Mouse (Mus musculus): ENCODE measurements around the gene Cdadc1. TPM values are rescaled to one million over a fixed set of nuclear protein-coding genes. Genes with fewer than 3 reads are reported as not detected.
"Not testable (repeated sequence)": the region's sequence is repeated elsewhere in the genome, so short reads cannot be mapped to it uniquely, and the experiment has no call there.

Cdadc1 gene
- polyA plus RNA-seq, 1 experiment from 2014 or later: 32.5 TPM

DNA sequence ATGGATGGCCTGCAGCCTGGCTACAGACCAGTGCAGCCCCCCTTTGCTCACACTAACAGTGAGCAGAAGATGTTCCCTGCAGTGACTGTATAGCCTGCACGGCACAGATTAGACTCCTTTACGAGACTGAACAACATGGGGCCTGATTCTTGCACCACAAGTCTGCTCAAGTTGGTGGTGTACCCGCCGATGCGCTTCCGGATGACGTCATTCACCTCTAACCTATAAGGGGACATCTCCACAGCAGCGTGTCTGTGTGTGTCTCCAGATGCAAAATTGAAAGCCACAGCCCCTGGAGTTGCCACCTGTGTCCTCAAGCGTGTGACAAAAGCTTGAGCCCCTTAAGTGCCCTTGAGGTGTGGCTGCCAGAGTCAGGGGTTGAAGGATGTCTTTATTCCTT, 32.3 kb upstream of the Cdadc1 start:
- Histone ChIP-seq H3K9me3 (replicated peaks) (no peaks in the 10 kb centered on the region), H3K27me3 (peaks cover 17% of the 10 kb centered on the region), H3K27ac (replicated peaks) (no peak overlapping the region), H3K4me1 (peaks cover 26% of the 10 kb centered on the region), H3K4me2 (replicated peaks) (no peak overlapping the region), H3K9ac (no peak overlapping the region), H3K4me3 (replicated peaks) (no peak overlapping the region), H3K36me3 (no peaks in the 10 kb centered on the region)
- WGBS: 88% methylated on average over 9 of the region's 9 CpGs
- ATAC-seq (ENCODE audit: insufficient number of reproducible peaks, low FRiP score, low TSS enrichment, low read depth): no peak

DNA sequence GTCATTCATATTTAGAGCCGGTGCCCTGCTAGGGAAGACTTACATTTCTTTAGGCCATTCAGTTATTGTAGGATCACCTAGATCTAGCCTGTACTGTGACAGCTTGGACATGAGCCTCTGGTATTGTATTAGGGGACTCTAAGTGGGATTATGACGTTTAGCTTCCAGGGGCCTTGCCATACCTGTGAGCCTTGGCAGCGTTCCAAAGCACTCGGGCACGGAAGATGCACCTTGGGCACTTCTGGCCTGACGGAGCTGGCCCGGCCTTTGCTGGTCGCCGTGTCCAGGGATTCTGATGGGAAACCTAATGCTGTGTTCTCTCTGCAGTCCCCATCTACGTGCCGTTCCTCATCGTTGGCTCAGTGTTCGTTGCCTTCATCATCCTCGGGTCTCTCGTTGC, 31.5 kb upstream of the Cdadc1 start:
- Histone ChIP-seq H3K4me3 (replicated peaks) (no peak overlapping the region), H3K9me3 (replicated peaks) (no peaks in the 10 kb centered on the region), H3K4me1 (peaks cover 26% of the 10 kb centered on the region), H3K27ac (replicated peaks) (no peak overlapping the region), H3K36me3 (no peaks in the 10 kb centered on the region), H3K9ac (no peak overlapping the region), H3K4me2 (replicated peaks) (no peak overlapping the region), H3K27me3 (peaks cover 25% of the 10 kb centered on the region)
- WGBS: 88% methylated on average over 15 of the region's 15 CpGs
- ATAC-seq (ENCODE audit: insufficient number of reproducible peaks, low FRiP score, low TSS enrichment, low read depth): no peak

GRCm38 (mm10) chr14:59627823-59628222, 30.1 kb upstream of the Cdadc1 start:
- H3K27ac ChIP-seq (replicated peaks): 0 out of 2 replicates have a peak overlapping the region, but pooled peaks have one; percentile 41
- ATAC-seq (ENCODE audit: insufficient number of reproducible peaks, low FRiP score, low TSS enrichment, low read depth): peak; percentile 49; the same call in 1 of the 2 replicates

DNA sequence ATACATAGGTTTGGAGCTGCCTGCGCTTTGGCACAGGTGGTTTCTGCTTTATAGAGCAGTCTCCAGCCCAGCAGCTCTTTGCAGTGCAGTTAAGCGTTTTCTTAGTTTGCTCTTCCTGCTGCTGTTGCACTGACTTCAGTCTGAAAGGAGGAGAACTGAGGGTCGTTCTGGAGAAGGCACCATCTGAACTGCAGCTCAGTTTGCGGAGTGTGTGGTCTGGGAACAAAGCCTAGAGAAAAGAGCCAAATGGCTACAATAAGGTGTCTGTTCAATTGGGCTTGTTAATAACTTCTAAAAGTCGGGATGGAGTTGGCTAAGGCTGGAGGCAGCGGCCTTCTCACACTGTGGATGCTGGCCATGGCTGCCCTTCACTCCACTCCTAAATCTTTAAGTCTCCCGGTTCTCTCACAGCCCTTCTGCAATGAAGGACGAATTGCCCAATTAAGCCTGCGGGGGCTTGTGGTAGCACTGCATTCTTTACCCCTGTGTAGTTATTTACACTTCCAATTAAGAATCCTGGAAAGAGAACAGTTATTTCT, 29.5 kb upstream of the Cdadc1 start:
- Histone ChIP-seq H3K4me3 (replicated peaks) (peak overlapping the region; percentile 63), H3K27me3 (peaks cover 36% of the 10 kb centered on the region), H3K36me3 (no peaks in the 10 kb centered on the region), H3K9me3 (replicated peaks) (no peaks in the 10 kb centered on the region), H3K4me2 (replicated peaks) (peak overlapping the region; percentile 96), H3K9ac (no peak overlapping the region), H3K27ac (replicated peaks) (peak overlapping the region; percentile 41; the same call in 1 of the 2 replicates), H3K4me1 (peaks cover 26% of the 10 kb centered on the region)
- ATAC-seq (ENCODE audit: insufficient number of reproducible peaks, low FRiP score, low TSS enrichment, low read depth): no peak
- 18% methylated on average over 9 of the region's 9 CpGs for WGBS

More at GRCm38 (mm10) chr14:59627823-59628222, 30.1 kb upstream of the Cdadc1 start:
- WGBS: 17% methylated on average over 7 of the region's 7 CpGs
- H3K4me3 ChIP-seq (replicated peaks): peak overlapping the region; percentile 63
- H3K27me3 ChIP-seq: peaks cover 35% of the 10 kb centered on the region
- no peaks in the 10 kb centered on the region for H3K36me3 ChIP-seq
- no peak overlapping the region for H3K9ac ChIP-seq
- H3K9me3 ChIP-seq (replicated peaks): no peaks in the 10 kb centered on the region
- H3K4me1 ChIP-seq: peaks cover 26% of the 10 kb centered on the region
- H3K4me2 ChIP-seq (replicated peaks): peak overlapping the region; percentile 96

DNA sequence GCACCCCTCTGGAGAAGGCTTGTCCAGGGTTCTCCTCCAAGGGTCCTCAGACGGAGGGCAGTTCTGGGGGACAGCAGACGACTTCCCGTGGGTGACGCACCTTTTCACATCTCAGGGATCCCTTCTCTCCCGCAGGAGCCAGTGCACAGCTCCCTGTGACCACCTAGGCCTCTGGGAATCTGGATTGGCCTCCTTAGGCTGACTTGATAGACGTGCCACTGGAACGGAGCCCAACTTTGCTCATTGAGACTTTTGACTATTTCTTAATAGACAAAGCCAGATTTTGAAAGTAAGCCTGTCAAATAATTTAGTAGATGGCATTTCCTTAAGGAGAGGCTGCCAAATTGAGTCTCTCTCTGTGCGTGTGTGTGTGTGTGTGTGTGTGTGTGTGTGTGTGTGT, 29.0 kb upstream of the Cdadc1 start:
- no peak for ATAC-seq (ENCODE audit: insufficient number of reproducible peaks, low FRiP score, low TSS enrichment, low read depth)

GRCm38 (mm10) chr14:59625806-59626364, 28.1 kb upstream of the Cdadc1 start:
- peak overlapping the region; percentile 72 for H3K27ac ChIP-seq (replicated peaks)
- peak overlapping the region; percentile 63 for H3K4me3 ChIP-seq (replicated peaks)
- peaks cover 38% of the 10 kb centered on the region for H3K27me3 ChIP-seq
- WGBS: under 1% methylated on average over 51 of the region's 51 CpGs
- no peaks in the 10 kb centered on the region for H3K36me3 ChIP-seq
- H3K9me3 ChIP-seq (replicated peaks): no peaks in the 10 kb centered on the region
- H3K9ac ChIP-seq: peak overlapping the region; percentile 47
- H3K4me1 ChIP-seq: peaks cover 26% of the 10 kb centered on the region
- no peak for ATAC-seq (ENCODE audit: insufficient number of reproducible peaks, low FRiP score, low TSS enrichment, low read depth)
- peak overlapping the region; percentile 96 for H3K4me2 ChIP-seq (replicated peaks)

More for the DNA sequence above, 29.0 kb upstream of the Cdadc1 start:
- Histone ChIP-seq H3K27me3 (peaks cover 38% of the 10 kb centered on the region), H3K4me2 (replicated peaks) (peak overlapping the region; percentile 96), H3K9me3 (replicated peaks) (no peaks in the 10 kb centered on the region), H3K9ac (no peak overlapping the region), H3K4me3 (replicated peaks) (peak overlapping the region; percentile 63), H3K4me1 (peaks cover 26% of the 10 kb centered on the region), H3K36me3 (no peaks in the 10 kb centered on the region), H3K27ac (replicated peaks) (no peak overlapping the region)
- 17% methylated on average over 8 of the region's 8 CpGs for WGBS

DNA sequence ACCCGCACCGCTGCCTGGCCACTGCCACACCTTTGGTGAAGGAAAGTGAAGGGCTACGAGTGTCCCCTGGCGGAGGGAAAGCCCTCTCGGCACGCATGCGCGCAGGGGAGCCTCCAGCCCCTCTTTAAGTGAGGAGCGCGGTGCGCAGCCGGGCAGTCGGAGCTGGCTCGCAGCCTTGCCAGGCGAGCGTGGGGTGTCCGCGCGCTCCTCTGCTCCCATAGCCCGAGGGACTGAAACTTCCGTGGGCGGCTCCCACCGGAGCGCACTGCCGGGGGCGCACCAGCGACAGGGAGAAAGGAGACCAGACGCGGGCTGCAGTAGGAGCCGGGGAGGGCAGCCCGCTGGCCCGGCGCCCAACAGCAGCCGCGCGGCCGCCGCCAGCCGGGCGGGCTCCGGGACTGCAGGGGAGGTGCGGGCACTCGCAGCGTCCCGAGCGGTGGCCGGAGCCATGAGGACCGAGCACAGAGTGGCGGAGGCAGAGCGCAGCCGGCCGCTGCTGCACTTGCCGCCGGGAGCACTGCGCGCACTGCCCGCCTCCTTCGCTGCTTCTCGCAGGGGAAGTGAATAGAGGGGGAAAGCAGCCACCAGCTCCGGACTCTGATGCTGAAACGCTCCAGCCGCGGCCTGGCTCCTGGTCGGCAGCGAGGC, 27.5 kb upstream of the Cdadc1 start, which contains the start of gene Shisa2:
Gene Shisa2, plus strand, starts transcription at position 151 of the 648 bp plus-strand sequence.
- under 1% methylated on average over 63 of the region's 65 CpGs for WGBS
- peak within 1 kb of the TSS; percentile 47 for H3K9ac ChIP-seq
- H3K4me2 ChIP-seq (replicated peaks): peak within 1 kb of the TSS; percentile 96
- peak within 1 kb of the TSS; percentile 72 for H3K27ac ChIP-seq (replicated peaks)
- H3K9me3 ChIP-seq (replicated peaks): no peaks in the 10 kb centered on the region
- H3K4me1 ChIP-seq: peaks cover 26% of the 10 kb centered on the region
- H3K27me3 ChIP-seq: peaks cover 38% of the 10 kb centered on the region
- peak within 1 kb of the TSS; percentile 63 for H3K4me3 ChIP-seq (replicated peaks)
- H3K36me3 ChIP-seq: no peaks in the 10 kb centered on the region
- peak; percentile 86 for ATAC-seq (ENCODE audit: insufficient number of reproducible peaks, low FRiP score, low TSS enrichment, low read depth)

GRCm38 (mm10) chr14:59624326-59624885, 26.6 kb upstream of the Cdadc1 start:
- Histone ChIP-seq H3K4me2 (replicated peaks) (peak overlapping the region; percentile 96; the same call in 1 of the 2 replicates), H3K27ac (replicated peaks) (no peak overlapping the region), H3K9ac (no peak overlapping the region), H3K4me1 (peaks cover 26% of the 10 kb centered on the region), H3K4me3 (replicated peaks) (peak overlapping the region; percentile 63; the same call in 1 of the 2 replicates), H3K36me3 (no peaks in the 10 kb centered on the region), H3K9me3 (replicated peaks) (no peaks in the 10 kb centered on the region), H3K27me3 (peaks cover 38% of the 10 kb centered on the region)
- 30% methylated on average over 9 of the region's 9 CpGs for WGBS
- ATAC-seq (ENCODE audit: insufficient number of reproducible peaks, low FRiP score, low TSS enrichment, low read depth): no peak

DNA sequence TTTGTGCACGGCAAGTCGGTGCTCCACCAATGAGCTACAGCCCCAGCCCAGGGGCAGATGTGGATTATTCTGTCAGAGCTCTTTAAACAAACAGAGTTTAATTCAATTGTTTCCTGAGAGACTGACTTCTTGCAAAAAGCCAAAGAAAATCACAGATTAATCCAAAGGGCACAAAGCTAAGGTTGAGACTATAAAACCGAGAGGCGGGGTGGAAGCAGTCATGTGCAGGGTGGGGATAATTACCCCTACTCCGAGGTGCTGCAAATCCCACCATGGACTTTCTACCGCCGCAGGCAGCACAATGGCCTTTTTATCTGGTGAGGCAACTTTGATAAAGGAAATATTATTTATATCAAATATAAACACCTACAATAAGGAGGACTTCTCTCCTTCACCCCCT, 19.0 kb upstream of the Cdadc1 start:
- ATAC-seq (ENCODE audit: insufficient number of reproducible peaks, low FRiP score, low TSS enrichment, low read depth): no peak
- no peak overlapping the region for H3K4me2 ChIP-seq (replicated peaks)

DNA sequence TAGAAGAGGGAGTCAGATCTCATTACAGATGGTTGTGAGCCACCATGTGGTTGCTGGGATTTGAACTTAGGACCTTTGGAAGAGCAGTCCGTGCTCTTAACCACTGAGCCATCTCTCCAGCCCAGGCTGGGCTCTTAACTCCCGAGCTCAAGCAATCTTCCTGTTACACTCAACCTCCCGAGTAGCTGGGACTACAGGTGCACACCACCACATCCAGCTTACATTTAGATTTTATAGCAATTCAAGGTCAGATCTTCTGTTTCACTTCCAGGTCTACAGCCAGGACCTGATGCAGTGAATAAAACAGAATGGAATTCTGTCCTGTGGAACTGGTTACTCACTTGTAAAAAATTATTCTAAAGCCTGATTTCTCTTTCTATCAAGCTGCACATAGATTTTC, 16.4 kb upstream of the Cdadc1 start:
- H3K4me2 ChIP-seq (replicated peaks); H3K4me1 ChIP-seq; ATAC-seq (ENCODE audit: insufficient number of reproducible peaks, low FRiP score, low TSS enrichment, low read depth); H3K9me3 ChIP-seq (replicated peaks); H3K27me3 ChIP-seq; H3K4me3 ChIP-seq (replicated peaks); H3K36me3 ChIP-seq; H3K9ac ChIP-seq; H3K27ac ChIP-seq (replicated peaks): not testable (repeated sequence)
- WGBS: 68% methylated on average over 3 of the region's 3 CpGs

More for the DNA sequence above, 19.0 kb upstream of the Cdadc1 start:
- Histone ChIP-seq H3K36me3 (no peaks in the 10 kb centered on the region), H3K27me3 (no peaks in the 10 kb centered on the region; the same call in 1 of the 2 replicates), H3K9me3 (replicated peaks) (no peaks in the 10 kb centered on the region), H3K4me3 (replicated peaks) (no peak overlapping the region), H3K9ac (no peak overlapping the region), H3K4me1 (0 out of 2 replicates have a peak, but pooled peaks cover 6% of the 10 kb centered on the region), H3K27ac (replicated peaks) (no peak overlapping the region)
- 58% methylated on average over 7 of the region's 7 CpGs for WGBS

GRCm38 (mm10) chr14:59612920-59613625, 15.3 kb upstream of the Cdadc1 start:
- no peak for ATAC-seq (ENCODE audit: insufficient number of reproducible peaks, low FRiP score, low TSS enrichment, low read depth)
- H3K4me1 ChIP-seq: 0 out of 2 replicates have a peak, but pooled peaks cover 6% of the 10 kb centered on the region
- H3K9me3 ChIP-seq (replicated peaks): no peaks in the 10 kb centered on the region
- H3K4me2 ChIP-seq (replicated peaks): no peak overlapping the region
- no peak overlapping the region for H3K9ac ChIP-seq
- H3K4me3 ChIP-seq (replicated peaks): no peak overlapping the region
- 47% methylated on average over 14 of the region's 14 CpGs for WGBS
- H3K27ac ChIP-seq (replicated peaks): no peak overlapping the region
- H3K36me3 ChIP-seq: no peaks in the 10 kb centered on the region
- no peaks in the 10 kb centered on the region for H3K27me3 ChIP-seq
